Mouse (Mus musculus) testis, adult 2 months (tissue): ENCODE measurements at regions not wholly inside any gene's neighbourhood (a gene's known extent, or its start where the extent isn't known, plus 50 kb on each side); places are given as distances from the start of the nearest gene placed in this dataset.

Experiments
- CTCF ChIP-seq: fragments of 200-500 bp; IDR thresholded peaks from 2 replicates; pipeline ENCODE4 v1.5.1; 2012; ENCODE audit warnings: low read depth, mild to moderate bottlenecking, inconsistent platforms, low read length, moderate library complexity; ENCODE audit not compliant: control insufficient read depth, insufficient read depth, insufficient replicate concordance
- POLR2A ChIP-seq: fragments of 200-500 bp; IDR thresholded peaks from 2 replicates; pipeline ENCODE4 v1.6.1; 2012; ENCODE audit warnings: low read depth, mild to moderate bottlenecking, inconsistent platforms, low read length, moderate library complexity; ENCODE audit not compliant: control insufficient read depth

- TF ChIP-seq POLR2A (no peak), CTCF (no peak)
Measured at GRCm38 (mm10) chr17:52078496-52078895, 245.4 kb upstream of the Satb1 start.
